Mouse (Mus musculus) brain, adult 2 months (tissue): Measurements from ENCODE around the gene Natd1.

ENCODE experiments used
- DNase-seq: peaks from one replicate; pipeline ENCODE4 v3.0.0; 2011; ENCODE audit warnings: low read depth, low spot score

Gene Natd1

GRCm38 (mm10) chr11:60931869-60932481 is 17.4 kb upstream of the Natd1 start, which contains the start of gene Map2k3:
Map2k3 (plus strand) TSS chr11:60932033.
- peak; percentile 98 for DNase-seq

GRCm38 (mm10) chr11:60931282-60931868 is 16.8 kb upstream of the Natd1 start:
- DNase-seq, result no peak

GRCm38 (mm10) chr11:60930724-60931281 is 16.3 kb upstream of the Natd1 start:
- DNase-seq, result no peak

GRCm38 (mm10) chr11:60927264-60927663 is 12.7 kb upstream of the Natd1 start:
- DNase-seq, result peak; percentile 98

- no peak for DNase-seq
These were observed 10.4 kb upstream of the Natd1 start for GRCm38 (mm10) chr11:60924981-60925380.

- no peak for DNase-seq
These were observed 9.9 kb upstream of the Natd1 start for GRCm38 (mm10) chr11:60924498-60924897.

GRCm38 (mm10) chr11:60922964-60923363 is 8.4 kb upstream of the Natd1 start:
- no peak for DNase-seq

- no peak for DNase-seq
These were observed 7.6 kb upstream of the Natd1 start for GRCm38 (mm10) chr11:60922195-60922594.

- peak; percentile 40 for DNase-seq
These were observed 5.5 kb upstream of the Natd1 start for GRCm38 (mm10) chr11:60920021-60920420.

- DNase-seq, result no peak
These were observed 651 bp upstream of the Natd1 start for GRCm38 (mm10) chr11:60915201-60915600.

GRCm38 (mm10) chr11:60913301-60914196 is 1.0 kb downstream of the Natd1 start:
- DNase-seq, result peak; percentile 96

- DNase-seq, result peak; percentile 27
These were observed 2.0 kb downstream of the Natd1 start for GRCm38 (mm10) chr11:60912525-60912973.

- DNase-seq, result peak; percentile 51
These were observed 4.9 kb downstream of the Natd1 start for GRCm38 (mm10) chr11:60909626-60910025.

GRCm38 (mm10) chr11:60908073-60908472 is 6.5 kb downstream of the Natd1 start:
- no peak for DNase-seq

GRCm38 (mm10) chr11:60906449-60906848 is 8.1 kb downstream of the Natd1 start:
- peak; percentile 36 for DNase-seq

GRCm38 (mm10) chr11:60905407-60906120 is 9.0 kb downstream of the Natd1 start:
- peak; percentile 67 for DNase-seq

- DNase-seq, result peak; percentile 43
These were observed 10.9 kb downstream of the Natd1 start for GRCm38 (mm10) chr11:60903661-60904061.

- no peak for DNase-seq
These were observed 12.1 kb downstream of the Natd1 start for GRCm38 (mm10) chr11:60902486-60902885.

- DNase-seq, result no peak
These were observed 12.5 kb downstream of the Natd1 start for GRCm38 (mm10) chr11:60902001-60902400.

- no peak for DNase-seq
These were observed 18.6 kb downstream of the Natd1 start for GRCm38 (mm10) chr11:60895915-60896314.

- no peak for DNase-seq
These were observed 23.8 kb downstream of the Natd1 start for GRCm38 (mm10) chr11:60890744-60891143.
